Mouse (Mus musculus) kidney, adult 2 months (tissue): ENCODE measurements at regions not wholly inside any gene's neighbourhood (a gene's known extent, or its start where the extent isn't known, plus 50 kb on each side); places are given as distances from the start of the nearest gene placed in this dataset.

Experiments used
- CTCF ChIP-seq: fragments of 200-500 bp; conservative IDR thresholded peaks from 2 replicates; pipeline ENCODE4 v1.5.1; 2011; ENCODE audit warnings: low read depth, mild to moderate bottlenecking, control low read depth, low read length, moderate library complexity, mixed read lengths; ENCODE audit not compliant: insufficient read depth, insufficient read length
- POLR2A ChIP-seq: fragments of 200-500 bp; IDR thresholded peaks from one replicate; pipeline ENCODE4 v1.6.1; 2011; ENCODE audit warnings: low read depth, low read length, control low read depth

DNA sequence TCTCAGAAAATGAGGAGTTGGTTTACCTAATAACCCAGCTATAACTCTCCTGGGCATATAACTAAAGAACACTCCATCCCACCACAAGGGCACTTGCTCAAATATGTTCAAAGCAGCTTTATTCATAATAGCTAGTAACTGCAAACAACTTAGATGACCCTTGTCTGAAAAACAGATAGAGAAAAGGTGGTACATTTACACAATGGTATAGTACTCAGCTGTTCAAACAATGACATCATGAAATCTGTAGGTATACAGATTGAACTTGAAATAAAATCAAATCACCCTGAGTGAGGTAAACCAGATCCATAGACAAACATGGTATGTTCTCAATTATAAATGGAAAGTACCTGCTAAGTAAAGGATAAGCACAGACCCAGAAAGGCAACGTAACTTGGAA is 721.5 kb upstream of the Intu start:
- no peak for TF ChIP-seq CTCF
- no peak for TF ChIP-seq POLR2A
